Mouse (Mus musculus) small intestine, adult 2 months (tissue): Measurements from ENCODE around the gene Dpf3.

Experiments used
- CTCF ChIP-seq: fragments of 200-500 bp; IDR thresholded peaks from 2 replicates; pipeline ENCODE4 v1.5.1; 2012; ENCODE audit warnings: low read depth, mild to moderate bottlenecking, control low read depth, inconsistent platforms, low read length, moderate library complexity, mixed read lengths; ENCODE audit not compliant: insufficient replicate concordance, insufficient read length; ENCODE audit errors: extremely low read depth
- POLR2A ChIP-seq: fragments of 200-500 bp; IDR thresholded peaks from 2 replicates; pipeline ENCODE4 v1.6.1; 2012; ENCODE audit warnings: low read depth, mild to moderate bottlenecking, control low read depth, inconsistent platforms, low read length, moderate library complexity

GRCm38 (mm10) chr12:83524329-83524728 lies 36.8 kb upstream of the Dpf3 start:
- TF ChIP-seq CTCF (no peak), POLR2A (no peak)
